8 mouse cellular contexts compared by ENCODE assay signal in genomic region chr10:128743235-128743634, GRCm38 (mm10). TPM values are rescaled to one million over a fixed set of nuclear protein-coding genes. Genes with fewer than 3 reads are reported as not detected.
DNase-seq lines count a peak whose midpoint lies in the region; ATAC-seq and TF ChIP-seq lines count a peak whose summit lies in the region.

No protein-coding gene starts in this region.

- no peak for TF ChIP-seq EP300 in heart, adult 2 months (IDR thresholded peaks at IDR 0.05; ENCODE audit: insufficient read depth, low read depth, low read length)

- no peak for ATAC-seq in hindbrain, embryonic 14.5 days (ENCODE audit: low FRiP score)
- ATAC-seq in inflammation-experienced regulatory T-cells, adult 6 months, result no peak

- H3K9ac ChIP-seq in heart, adult 2 months (ENCODE audit: low read depth, low read length), result peak overlapping the region; percentile 88
- peak overlapping the region; percentile 83 for H3K9ac ChIP-seq in hindbrain, embryonic 14.5 days

- TF ChIP-seq CTCF in heart, adult 2 months (IDR thresholded peaks at IDR 0.05), result no peak

- H3K9me3 ChIP-seq in hindbrain, embryonic 14.5 days (ENCODE audit: control insufficient read depth, low read length), result no peaks in the 10 kb centered on the region

- no peak for TF ChIP-seq POLR2A in heart, adult 2 months (IDR thresholded peaks at IDR 0.05; ENCODE audit: insufficient read depth, low read depth, low read length)

- DNase-seq in heart, adult 2 months, result no peak
- no peak for DNase-seq in heart, postnatal 25 days (ENCODE audit: low spot score)
- peak; percentile 27 for DNase-seq in brain, adult 2 months (ENCODE audit: low read depth, low spot score)
- no peak for DNase-seq in hindbrain, embryonic 14.5 days (ENCODE audit: low spot score)
- peak; percentile 40 for DNase-seq in lung, postnatal 25 days (ENCODE audit: low spot score)
- DNase-seq in T-cell, adult 2 months (ENCODE audit: low spot score), result no peak
- no peak for DNase-seq in gastrocnemius, adult 18-20 months (ENCODE audit: low spot score)

- H3K4me2 ChIP-seq in hindbrain, embryonic 14.5 days (replicated peaks), result peak overlapping the region; percentile 97

- no peaks in the 10 kb centered on the region for H3K27me3 ChIP-seq in heart, adult 2 months (ENCODE audit: control insufficient read depth, insufficient read depth, low read length)
- peaks cover 38% of the 10 kb centered on the region for H3K27me3 ChIP-seq in hindbrain, embryonic 14.5 days (ENCODE audit: control insufficient read depth, insufficient read depth, low read length)

- peak overlapping the region; percentile 90 for H3K27ac ChIP-seq in heart, adult 2 months
- no peak overlapping the region for H3K27ac ChIP-seq in hindbrain, embryonic 14.5 days

- peak overlapping the region; percentile 77 for H3K4me3 ChIP-seq in heart, adult 2 months
- peak overlapping the region; percentile 70 for H3K4me3 ChIP-seq in hindbrain, embryonic 14.5 days (replicated peaks; ENCODE audit: low read length)

- peaks cover 5% of the 10 kb centered on the region for H3K4me1 ChIP-seq in heart, adult 2 months (ENCODE audit: control insufficient read depth, insufficient read depth, low read length)
- peaks cover 20% of the 10 kb centered on the region for H3K4me1 ChIP-seq in hindbrain, embryonic 14.5 days (replicated peaks; ENCODE audit: control insufficient read depth, insufficient read depth, low read length)

- no peaks in the 10 kb centered on the region for H3K79me2 ChIP-seq in heart, adult 2 months (replicated peaks; ENCODE audit: control insufficient read depth, insufficient read depth, low read length)

- intact Hi-C loops in heart, adult 2 months (cut with DNase I), result loop anchor here (10.0 kb wide), 1 partner anchor 1678 kb away; the partner anchor contains the start of genes Cdk4 and March9
- intact Hi-C loops in heart, postnatal 25 days (cut with DNase I), result no loop called here

- no peaks in the 10 kb centered on the region; the same call in 1 of the 2 replicates for H3K36me3 ChIP-seq in heart, adult 2 months (ENCODE audit: control insufficient read depth, insufficient read depth, low read length)
- no peaks in the 10 kb centered on the region for H3K36me3 ChIP-seq in hindbrain, embryonic 14.5 days (replicated peaks; ENCODE audit: control insufficient read depth, insufficient read depth)

- under 1% methylated on average over 7 of the region's 7 CpGs for WGBS in heart, adult 2 months
- 7% methylated on average over 7 of the region's 7 CpGs for WGBS in hindbrain, embryonic 14.5 days

RNA-seq across cellular contexts. Expression of gene Dgka, which starts 1.4 kb away (rescaled TPM):
- 10 to 100 TPM; 11.2 to 12.6 TPM for total RNA-seq in heart, adult 2 months (2021)
- 17.5 and 20.3 TPM in 2 replicates for polyA plus RNA-seq in heart, adult 2 months (2012; rRNA removed)
- 10 to 100 TPM; 11.7 to 11.9 TPM for total RNA-seq in heart, postnatal 25 days (2021)
- polyA plus RNA-seq in hindbrain, embryonic 14.5 days (2014; fragmentation: Nextera tagmentation; extraction: Ambion mirVana), result 6.9 and 7.7 TPM in 2 replicates
- 1 to 10 TPM; 7.8 to 8.5 TPM for total RNA-seq in gastrocnemius, adult 18-20 months (2021)
- polyA plus RNA-seq in inflammation-experienced regulatory T-cells, adult 6 months (2017; shearing (Covaris generic)), result 100 to 1,000 TPM; 184 to 337 (median 319) TPM

RNA-seq across cellular contexts. Expression of gene Pym1, which starts 4.5 kb away (rescaled TPM):
- 1 to 10 TPM; 8.6 to 9.4 TPM for total RNA-seq in heart, adult 2 months (2021)
- 7.9 and 10.8 TPM in 2 replicates for polyA plus RNA-seq in heart, adult 2 months (2012; rRNA removed)
- 1 to 10 TPM; 6.8 to 8.6 TPM for total RNA-seq in heart, postnatal 25 days (2021)
- 38.6 and 42.0 TPM in 2 replicates for polyA plus RNA-seq in hindbrain, embryonic 14.5 days (2014; fragmentation: Nextera tagmentation; extraction: Ambion mirVana)
- 10 to 100 TPM; 12.0 to 12.4 TPM for total RNA-seq in gastrocnemius, adult 18-20 months (2021)
- polyA plus RNA-seq in inflammation-experienced regulatory T-cells, adult 6 months (2017; shearing (Covaris generic)), result 10 to 100 TPM; 64.5 to 69.6 (median 66.4) TPM

RNA-seq across cellular contexts. Expression of gene Cdk2, which starts 38.4 kb away (rescaled TPM):
- 10 to 100 TPM in 1 of 2 experiments, 1 to 10 TPM in 1; 8.5 to 10.9 TPM for total RNA-seq in heart, adult 2 months (2021)
- 10.0 and 17.5 TPM in 2 replicates for polyA plus RNA-seq in heart, adult 2 months (2012; rRNA removed)
- 10 to 100 TPM; 12.7 to 15.7 TPM for total RNA-seq in heart, postnatal 25 days (2021)
- polyA plus RNA-seq in hindbrain, embryonic 14.5 days (2014; fragmentation: Nextera tagmentation; extraction: Ambion mirVana), result 17.1 and 21.0 TPM in 2 replicates
- total RNA-seq in gastrocnemius, adult 18-20 months (2021), result 1 to 10 TPM; 2.3 to 2.7 TPM
- 10 to 100 TPM; 16.8 to 38.3 (median 19.9) TPM for polyA plus RNA-seq in inflammation-experienced regulatory T-cells, adult 6 months (2017; shearing (Covaris generic))

RNA-seq across cellular contexts. Expression of gene Pmel, which starts 39.2 kb away (rescaled TPM):
- under 1 TPM; 0.43 to 0.50 TPM for total RNA-seq in heart, adult 2 months (2021)
- 0.59 and 0.66 TPM in 2 replicates for polyA plus RNA-seq in heart, adult 2 months (2012; rRNA removed)
- under 1 TPM; 0.49 to 0.89 TPM for total RNA-seq in heart, postnatal 25 days (2021)
- 0.79 and 0.85 TPM in 2 replicates for polyA plus RNA-seq in hindbrain, embryonic 14.5 days (2014; fragmentation: Nextera tagmentation; extraction: Ambion mirVana)
- not detected for total RNA-seq in gastrocnemius, adult 18-20 months (2021)
- polyA plus RNA-seq in inflammation-experienced regulatory T-cells, adult 6 months (2017; shearing (Covaris generic)), result 1 to 10 TPM; 4.2 to 5.4 (median 4.3) TPM

RNA-seq across cellular contexts. Expression of gene Rab5b, which starts 47.2 kb away (rescaled TPM):
- total RNA-seq in heart, adult 2 months (2021), result 10 to 100 TPM; 72.8 to 80.0 TPM
- 68.9 and 111 TPM in 2 replicates for polyA plus RNA-seq in heart, adult 2 months (2012; rRNA removed)
- 10 to 100 TPM; 68.9 to 72.5 TPM for total RNA-seq in heart, postnatal 25 days (2021)
- polyA plus RNA-seq in hindbrain, embryonic 14.5 days (2014; fragmentation: Nextera tagmentation; extraction: Ambion mirVana), result 95.6 and 109 TPM in 2 replicates
- 10 to 100 TPM; 90.8 to 92.1 TPM for total RNA-seq in gastrocnemius, adult 18-20 months (2021)
- polyA plus RNA-seq in inflammation-experienced regulatory T-cells, adult 6 months (2017; shearing (Covaris generic)), result 10 to 100 TPM; 44.3 to 69.5 (median 63.9) TPM

Comparison
In these comparisons a context has a peak if more than half of its experiments do, and no peak if none do; other contexts are left out.
1. DNase-seq: peak in brain, adult 2 months (single experiment) and lung, postnatal 25 days (single experiment); none in heart, adult 2 months (0 of 2), heart, postnatal 25 days (single experiment), hindbrain, embryonic 14.5 days (single experiment), T-cell, adult 2 months (single experiment) and gastrocnemius, adult 18-20 months (single experiment).